Mouse (Mus musculus) CH12.LX (cell line): ENCODE results near the gene Fndc3a. TPM values are rescaled to one million over a fixed set of nuclear protein-coding genes. Genes with fewer than 3 reads are reported as not detected.

Experiments used
- DNase-seq: peaks from one replicate; pipeline ENCODE4 v3.0.0-alpha.2; 2013; ENCODE audit errors: extremely low read depth
- H3K27ac ChIP-seq: 2 replicates; pipeline ENCODE4 v1.5.1; 2012; ENCODE audit warnings: low read depth, mild to moderate bottlenecking, control low read depth, moderate library complexity; ENCODE audit not compliant: insufficient read depth
- H3K27me3 ChIP-seq: replicated peaks from 2 replicates; pipeline ENCODE3; 2012; ENCODE audit warnings: inconsistent platforms
- H3K36me3 ChIP-seq, 2 experiments: replicated peaks in 1 of 2; 2 replicates each; pipeline versions ENCODE3 to v1.6.1; 2012; ENCODE audit warnings: inconsistent platforms in 1 of 2, low read length in 1 of 2, mild to moderate bottlenecking in 1 of 2, mixed read lengths in 1 of 2, moderate library complexity in 1 of 2; ENCODE audit not compliant: control insufficient read depth in 1 of 2, insufficient read depth in 1 of 2
- H3K4me1 ChIP-seq, 2 experiments: 2 replicates each; pipeline ENCODE4 v1.6.1; 2012; ENCODE audit warnings: inconsistent platforms in 1 of 2, moderate library complexity in 1 of 2; ENCODE audit not compliant: insufficient read depth in 2 of 2, control insufficient read depth in 1 of 2
- H3K4me2 ChIP-seq: 2 replicates; pipeline ENCODE4 v1.6.1; 2012; ENCODE audit warnings: low read depth, mild to moderate bottlenecking, control low read depth; ENCODE audit not compliant: poor library complexity, insufficient read depth, severe bottlenecking
- H3K4me3 ChIP-seq, 3 experiments: fragments of 150-350 bp in 1 of 3; sonication (generic) in 1 of 3; replicated peaks in 1 of 3; 2 replicates each; pipeline versions ENCODE3 to v1.5.1; 2011 to 2012; ENCODE audit warnings: low read depth in 2 of 3, low read length in 2 of 3, mild to moderate bottlenecking in 2 of 3, moderate library complexity in 2 of 3, control low read depth in 1 of 3, improper control_type of control experiment in 1 of 3, inconsistent platforms in 1 of 3, mixed read lengths in 1 of 3; ENCODE audit not compliant: poor library complexity in 1 of 3
- H3K79me2 ChIP-seq: replicated peaks from 2 replicates; pipeline ENCODE4 v1.6.1; 2012; ENCODE audit warnings: mild to moderate bottlenecking, moderate library complexity; ENCODE audit not compliant: control insufficient read depth, poor library complexity, insufficient read depth, severe bottlenecking; ENCODE audit errors: extremely low read depth
- H3K9ac ChIP-seq: 2 replicates; pipeline ENCODE4 v1.6.1; 2012; ENCODE audit warnings: low read depth, mild to moderate bottlenecking, control low read depth, moderate library complexity; ENCODE audit not compliant: insufficient read depth
- H3K9me3 ChIP-seq: replicated peaks from 2 replicates; pipeline ENCODE3; 2012; ENCODE audit warnings: low read length, inconsistent platforms, mixed read lengths
- CHD1 ChIP-seq: IDR thresholded peaks from 2 replicates; pipeline ENCODE4 v1.6.1; 2012; ENCODE audit warnings: low read depth, low read length, improper control_type of control experiment, inconsistent platforms
- E2F4 ChIP-seq: IDR thresholded peaks from 2 replicates; pipeline ENCODE4 v1.6.1; 2011; ENCODE audit warnings: low read depth, low read length, improper control_type of control experiment; ENCODE audit not compliant: insufficient replicate concordance
- JUND ChIP-seq: conservative IDR thresholded peaks from 2 replicates; pipeline ENCODE4 v1.6.1; 2011; ENCODE audit warnings: low read depth, low read length, improper control_type of control experiment
- MAZ ChIP-seq: IDR thresholded peaks from 2 replicates; pipeline ENCODE4 v1.6.1; 2012; ENCODE audit warnings: low read depth, mild to moderate bottlenecking, inconsistent platforms, low read length, improper control_type of control experiment, moderate library complexity
- MYC ChIP-seq: IDR thresholded peaks from 2 replicates; pipeline ENCODE4 v1.6.1; 2011; ENCODE audit warnings: low read depth, mild to moderate bottlenecking, improper control_type of control experiment, low read length
- NELFE ChIP-seq: IDR thresholded peaks from 2 replicates; pipeline ENCODE4 v1.6.1; 2011; ENCODE audit warnings: low read depth, low read length, improper control_type of control experiment
- NRF1 ChIP-seq: IDR thresholded peaks from 2 replicates; pipeline ENCODE4 v1.6.1; 2014; ENCODE audit warnings: low read depth, mild to moderate bottlenecking, inconsistent platforms, low read length, improper control_type of control experiment, moderate library complexity
- RAD21 ChIP-seq: IDR thresholded peaks from 2 replicates; pipeline ENCODE4 v1.6.1; 2011; ENCODE audit warnings: low read depth, mild to moderate bottlenecking, low read length, improper control_type of control experiment, moderate library complexity
- RCOR1 ChIP-seq: conservative IDR thresholded peaks from 2 replicates; pipeline ENCODE4 v1.6.1; 2012; ENCODE audit warnings: low read depth, mild to moderate bottlenecking, inconsistent platforms, low read length, improper control_type of control experiment
- SIN3A ChIP-seq: IDR thresholded peaks from 2 replicates; pipeline ENCODE4 v1.6.1; 2012; ENCODE audit warnings: low read length, improper control_type of control experiment, inconsistent platforms
- SMC3 ChIP-seq: IDR thresholded peaks from 2 replicates; pipeline ENCODE4 v1.6.1; 2011; ENCODE audit warnings: low read depth, low read length, improper control_type of control experiment
- TBP ChIP-seq: conservative IDR thresholded peaks from 2 replicates; pipeline ENCODE4 v1.6.1; 2011; ENCODE audit warnings: low read depth, low read length, improper control_type of control experiment
- TCF12 ChIP-seq: IDR thresholded peaks from 2 replicates; pipeline ENCODE4 v1.6.1; 2014; ENCODE audit warnings: low read depth, mild to moderate bottlenecking, inconsistent platforms, low read length, improper control_type of control experiment
- USF1 ChIP-seq: IDR thresholded peaks from 2 replicates; pipeline ENCODE4 v1.6.1; 2014; ENCODE audit warnings: low read depth, mild to moderate bottlenecking, inconsistent platforms, low read length, improper control_type of control experiment
- ZNF384 ChIP-seq: IDR thresholded peaks from 2 replicates; pipeline ENCODE4 v1.6.1; 2012; ENCODE audit warnings: low read depth, low read length, improper control_type of control experiment, inconsistent platforms
- dilution Hi-C: fragments of 300-500 bp; cut with MboI; formaldehyde crosslinking; loops from 2 replicates; pipeline ENCODE4 v1.14.3; 2020; ENCODE audit warnings: low sequenced_read_pairs; ENCODE audit not compliant: extremely low pct_unique_long_range_greater_than_20kb, extremely low pct_ligation_motif_present
- in situ Hi-C: fragments of 300-500 bp; cut with MboI; formaldehyde crosslinking; loops from 3 replicates; pipeline ENCODE4 v1.14.3; 2019; ENCODE audit warnings: low sequenced_read_pairs, low pct_ligation_motif_present, low pct_unique_long_range_greater_than_20kb, mixed read lengths
- polyA plus RNA-seq: library from polyadenylated mRNA; unstranded; fragments of >175 nt; gene quantifications from 2 replicates; pipeline ENCODE4 v1.2.1, GENCODE M21; 2012; ENCODE audit warnings: low read depth; ENCODE audit not compliant: insufficient read length
- total RNA-seq, 2 experiments: library from RNA; depleted of rRNA; stranded (reverse); fragments of 300-350 nt in 1 of 2; fragments of >200 nt in 1 of 2; gene quantifications; 2 replicates each; pipeline ENCODE4 v1.2.3; 2012 to 2014

The Fndc3a gene
- total and polyA plus RNA-seq, 3 experiments, result 35.4 to 48.6 (median 40.0) TPM

- TF ChIP-seq JUND, result no peak
- no peak for TF ChIP-seq RCOR1
- no peak for TF ChIP-seq SMC3
- TF ChIP-seq CHD1, result no peak
- TF ChIP-seq USF1, result peak; percentile 95
- no peak for TF ChIP-seq MYC
- no peak for TF ChIP-seq NELFE
These were observed 107.1 kb downstream of the Fndc3a start (continued) for GRCm38 (mm10) chr14:72602521-72603193.

- Histone ChIP-seq H3K27ac (no peak overlapping the region), H3K4me2 (peak overlapping the region; percentile 32; the same call in 1 of the 2 replicates), H3K4me1 (peaks cover 8 to 57% of the 10 kb centered on the region in 2 experiments; a peak in 3 of 4 replicates), H3K79me2 (peaks cover 51% of the 10 kb centered on the region), H3K9ac (no peak overlapping the region; the same call in 1 of the 2 replicates), H3K9me3 (peaks cover 4% of the 10 kb centered on the region), H3K4me3 (peak overlapping the region in 1 of 3 experiments; percentile 45), H3K36me3 (peaks cover 26 to 52% of the 10 kb centered on the region in 2 experiments), H3K27me3 (no peaks in the 10 kb centered on the region)
- in situ Hi-C loops (no loop called here), dilution Hi-C loops (no loop called here)
- DNase-seq, result no peak
- TF ChIP-seq MAZ (no peak), NRF1 (no peak), RAD21 (no peak)
These were observed 108.2 kb downstream of the Fndc3a start for GRCm38 (mm10) chr14:72601381-72602305.

GRCm38 (mm10) chr14:72600375-72600774 is 109.4 kb downstream of the Fndc3a start:
- dilution Hi-C loops (no loop called here), in situ Hi-C loops (no loop called here)
- H3K4me2 ChIP-seq, result no peak overlapping the region

More at GRCm38 (mm10) chr14:72600375-72600774, 109.4 kb downstream of the Fndc3a start:
- TF ChIP-seq USF1 (no peak), NRF1 (no peak), ZNF384 (no peak), TBP (no peak), SIN3A (no peak), TCF12 (no peak), RAD21 (no peak), E2F4 (no peak)
- DNase-seq, result no peak
- Histone ChIP-seq H3K27me3 (no peaks in the 10 kb centered on the region), H3K36me3 (peaks cover 24 to 46% of the 10 kb centered on the region in 2 experiments), H3K27ac (no peak overlapping the region), H3K79me2 (peaks cover 56% of the 10 kb centered on the region), H3K4me3 (no peak overlapping the region), H3K9me3 (peaks cover 3% of the 10 kb centered on the region), H3K9ac (no peak overlapping the region), H3K4me1 (peaks cover 8 to 66% of the 10 kb centered on the region in 2 experiments; a peak in 3 of 4 replicates)
